Mouse (Mus musculus) midbrain, embryonic 12.5 days (tissue): ENCODE measurements around the gene Ngp. TPM values are rescaled to one million over a fixed set of nuclear protein-coding genes. Genes with fewer than 3 reads are reported as not detected.

Experiments
- ATAC-seq: fragments of 200-750 bp; cut with Nextera tagmentation; 2 replicates; pipeline ENCODE4 v1.8.0; 2017; ENCODE audit warnings: low read depth, moderate TSS enrichment, moderate library complexity; ENCODE audit not compliant: low FRiP score
- H3K27ac ChIP-seq: fragments of 300-500 bp; sonication (generic); replicated peaks from 2 replicates; pipeline ENCODE4 v1.5.1; 2016; ENCODE audit warnings: mild to moderate bottlenecking
- H3K27me3 ChIP-seq: fragments of 300-500 bp; sonication (generic); 2 replicates; pipeline ENCODE4 v1.6.1; 2016; ENCODE audit warnings: mild to moderate bottlenecking
- H3K36me3 ChIP-seq: fragments of 300-500 bp; sonication (generic); 2 replicates; pipeline ENCODE4 v1.6.1; 2016
- H3K4me1 ChIP-seq: fragments of 300-500 bp; sonication (generic); 2 replicates; pipeline ENCODE4 v1.6.1; 2016
- H3K4me2 ChIP-seq: fragments of 300-500 bp; sonication (generic); replicated peaks from 2 replicates; pipeline ENCODE4 v1.6.1; 2016; ENCODE audit warnings: mild to moderate bottlenecking, moderate library complexity
- H3K4me3 ChIP-seq: fragments of 300-500 bp; sonication (generic); 2 replicates; pipeline ENCODE4 v1.5.1; 2016; ENCODE audit warnings: mild to moderate bottlenecking
- H3K9ac ChIP-seq: fragments of 300-500 bp; sonication (generic); replicated peaks from 2 replicates; pipeline ENCODE4 v1.6.1; 2016; ENCODE audit warnings: mild to moderate bottlenecking, moderate library complexity
- H3K9me3 ChIP-seq: fragments of 300-500 bp; sonication (generic); 2 replicates; pipeline ENCODE4 v1.6.1; 2016; ENCODE audit warnings: mild to moderate bottlenecking
- WGBS: fragments of 180-500 bp; shearing (Covaris S2); methylation state at CpG from one replicate; pipeline ENCODE4 v1.1.7; 2016; 5-methylcytosine and 5-hydroxymethylcytosine counted together
- polyA plus RNA-seq: library from polyadenylated mRNA; unstranded; fragments of >200 nt; fragmentation: Nextera tagmentation; extraction: Ambion mirVana; gene quantifications from 2 replicates; pipeline ENCODE4 v1.2.1, GENCODE M21; 2016

Ngp gene
- polyA plus RNA-seq, 1 experiment from 2014 or later, result 1.1 TPM

DNA sequence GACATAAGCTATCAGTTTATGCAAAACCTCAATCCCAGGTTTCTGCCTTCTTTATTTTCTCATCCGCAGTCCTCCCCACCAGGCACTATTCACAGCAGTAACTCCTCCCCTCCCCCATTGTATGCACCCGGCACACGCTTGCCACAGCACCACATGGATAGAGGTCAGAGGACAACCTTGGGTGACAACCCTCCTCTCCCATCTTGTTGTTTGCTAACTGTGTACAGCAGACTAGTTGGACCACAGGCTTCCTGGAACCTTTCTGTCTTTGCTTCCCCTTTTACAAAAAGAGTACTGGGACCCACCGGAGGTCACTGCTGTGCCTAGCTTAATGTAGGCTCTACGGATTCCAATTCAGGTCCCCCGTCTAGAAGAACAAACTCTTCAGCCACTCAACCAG lies 21.0 kb downstream of the Ngp start:
- no peak for ATAC-seq
- Histone ChIP-seq H3K36me3 (peaks cover 30% of the 10 kb centered on the region), H3K9me3 (no peaks in the 10 kb centered on the region), H3K27ac (no peak overlapping the region), H3K4me2 (no peak overlapping the region), H3K4me1 (no peaks in the 10 kb centered on the region), H3K9ac (no peak overlapping the region), H3K27me3 (no peaks in the 10 kb centered on the region), H3K4me3 (no peak overlapping the region)
- 93% methylated on average over 6 of the region's 6 CpGs for WGBS

DNA sequence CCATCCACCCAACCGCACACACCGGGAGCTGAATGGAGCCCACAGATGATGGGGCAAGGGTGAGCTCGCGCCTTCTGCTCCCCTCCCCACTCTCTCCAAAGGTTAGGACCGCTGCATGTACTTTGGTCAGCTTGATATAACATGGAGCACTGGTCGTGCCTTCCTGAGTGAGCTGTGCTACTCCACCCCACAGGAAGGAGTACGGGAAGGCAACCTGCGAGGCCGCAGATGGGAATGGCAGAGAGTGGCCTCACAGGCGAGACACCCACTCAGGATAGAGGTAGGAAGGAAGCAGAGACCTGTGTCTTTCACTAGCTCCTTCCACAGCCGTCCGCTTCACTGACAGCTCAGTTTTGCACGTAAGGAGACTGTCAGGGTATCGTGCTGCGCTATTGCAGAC lies 28.8 kb downstream of the Ngp start:
- WGBS, result 82% methylated on average over 15 of the region's 15 CpGs
- peaks cover 3% of the 10 kb centered on the region; the same call in 1 of the 2 replicates for H3K4me1 ChIP-seq

GRCm38 (mm10) chr9:110448857-110449617 lies 29.5 kb downstream of the Ngp start:
- ATAC-seq, result peak; percentile 68
- peaks cover 3% of the 10 kb centered on the region; the same call in 1 of the 2 replicates for H3K4me1 ChIP-seq
- H3K4me2 ChIP-seq, result no peak overlapping the region
- H3K9me3 ChIP-seq, result no peaks in the 10 kb centered on the region
- no peak overlapping the region for H3K27ac ChIP-seq
- no peak overlapping the region for H3K4me3 ChIP-seq
- H3K27me3 ChIP-seq, result no peaks in the 10 kb centered on the region
- WGBS, result 26% methylated on average over 11 of the region's 11 CpGs
- H3K36me3 ChIP-seq, result peaks cover 13% of the 10 kb centered on the region
- H3K9ac ChIP-seq, result no peak overlapping the region

More for the DNA sequence above, 28.8 kb downstream of the Ngp start:
- Histone ChIP-seq H3K27me3 (no peaks in the 10 kb centered on the region), H3K9ac (no peak overlapping the region), H3K9me3 (no peaks in the 10 kb centered on the region), H3K4me3 (no peak overlapping the region), H3K4me2 (no peak overlapping the region), H3K36me3 (peaks cover 17% of the 10 kb centered on the region), H3K27ac (no peak overlapping the region)
- no peak for ATAC-seq

GRCm38 (mm10) chr9:110452523-110452922 lies 33.0 kb downstream of the Ngp start:
- Histone ChIP-seq H3K36me3 (peaks cover 9% of the 10 kb centered on the region), H3K9me3 (no peaks in the 10 kb centered on the region), H3K27ac (no peak overlapping the region), H3K4me3 (no peak overlapping the region), H3K4me2 (no peak overlapping the region), H3K4me1 (peaks cover 3% of the 10 kb centered on the region; the same call in 1 of the 2 replicates), H3K9ac (no peak overlapping the region), H3K27me3 (no peaks in the 10 kb centered on the region)
- 86% methylated on average over 3 of the region's 3 CpGs for WGBS
- no peak for ATAC-seq

DNA sequence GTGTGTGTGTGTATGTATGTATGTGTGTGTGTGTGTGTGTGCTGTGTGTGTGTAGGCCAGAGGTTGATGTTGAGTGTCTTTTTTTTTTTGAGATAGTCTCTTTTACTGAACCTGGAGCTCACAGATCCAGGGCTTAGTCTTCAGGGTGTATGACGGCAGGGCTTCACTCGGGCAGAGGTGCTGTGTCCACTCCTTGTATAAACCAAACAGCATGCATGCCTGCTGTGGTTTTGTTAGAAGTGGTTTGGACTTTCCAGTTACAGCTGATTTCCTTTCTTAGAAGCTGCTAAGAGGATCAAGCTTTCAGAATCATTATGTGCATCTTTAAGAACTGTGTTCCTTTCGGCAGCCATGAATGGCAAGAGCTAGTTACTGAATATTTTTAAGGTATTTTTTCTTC lies 38.4 kb downstream of the Ngp start:
- H3K4me3 ChIP-seq, result no peak overlapping the region
- WGBS, result 70% methylated on average over 3 of the region's 3 CpGs

DNA sequence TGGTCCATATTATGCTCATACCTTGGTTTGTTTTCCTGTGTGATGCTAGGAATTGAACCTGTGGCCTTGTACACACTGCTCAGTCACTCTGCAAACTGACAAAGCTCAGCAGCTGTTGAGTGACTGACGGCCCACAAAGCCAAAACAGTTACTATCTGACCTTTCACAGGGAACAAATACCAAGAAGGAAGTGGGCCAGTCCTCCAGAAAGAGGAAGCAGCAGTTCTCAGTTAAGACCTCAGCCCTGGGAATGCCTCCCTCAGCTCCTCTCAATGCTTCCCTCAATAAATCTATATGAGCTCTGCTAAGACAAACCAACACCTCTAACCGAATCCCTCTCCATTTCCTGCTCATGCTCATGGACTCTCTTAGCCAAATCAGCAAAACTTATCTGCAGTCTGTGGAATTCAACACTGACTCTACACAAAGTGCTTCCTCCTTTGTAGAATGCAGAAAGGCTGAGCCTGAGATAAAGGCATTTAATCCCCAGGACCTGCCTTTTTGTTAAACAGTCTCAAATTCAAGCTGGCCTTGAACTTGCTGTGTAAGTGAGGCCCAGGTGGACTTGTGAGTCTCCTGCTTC lies 39.7 kb downstream of the Ngp start:
- H3K9me3 ChIP-seq, result no peaks in the 10 kb centered on the region
- WGBS, result 75% methylated on average over 2 of the region's 2 CpGs
- no peak overlapping the region for H3K4me2 ChIP-seq
- no peaks in the 10 kb centered on the region for H3K4me1 ChIP-seq
- no peak overlapping the region for H3K4me3 ChIP-seq
- no peak overlapping the region for H3K27ac ChIP-seq
- no peaks in the 10 kb centered on the region for H3K27me3 ChIP-seq
- ATAC-seq, result no peak
- no peak overlapping the region for H3K9ac ChIP-seq
- H3K36me3 ChIP-seq, result peaks cover 4% of the 10 kb centered on the region

More for the DNA sequence above, 38.4 kb downstream of the Ngp start:
- H3K4me1 ChIP-seq, result no peaks in the 10 kb centered on the region
- no peak overlapping the region for H3K9ac ChIP-seq
- no peak overlapping the region for H3K4me2 ChIP-seq
- no peak for ATAC-seq
- no peak overlapping the region for H3K27ac ChIP-seq
- H3K27me3 ChIP-seq, result no peaks in the 10 kb centered on the region
- peaks cover 4% of the 10 kb centered on the region for H3K36me3 ChIP-seq
- H3K9me3 ChIP-seq, result no peaks in the 10 kb centered on the region

GRCm38 (mm10) chr9:110460884-110461815 lies 41.6 kb downstream of the Ngp start:
- no peaks in the 10 kb centered on the region for H3K9me3 ChIP-seq
- H3K27me3 ChIP-seq, result no peaks in the 10 kb centered on the region
- no peak overlapping the region for H3K4me2 ChIP-seq
- no peak for ATAC-seq
- no peak overlapping the region for H3K27ac ChIP-seq
- 90% methylated on average over 18 of the region's 18 CpGs for WGBS
- no peaks in the 10 kb centered on the region for H3K36me3 ChIP-seq
- no peak overlapping the region for H3K9ac ChIP-seq
- H3K4me3 ChIP-seq, result no peak overlapping the region
- H3K4me1 ChIP-seq, result no peaks in the 10 kb centered on the region

- H3K36me3 ChIP-seq, result no peaks in the 10 kb centered on the region
- no peak overlapping the region for H3K4me3 ChIP-seq
- no peaks in the 10 kb centered on the region for H3K9me3 ChIP-seq
- H3K4me2 ChIP-seq, result no peak overlapping the region
- H3K27me3 ChIP-seq, result no peaks in the 10 kb centered on the region
- no peak overlapping the region for H3K9ac ChIP-seq
- WGBS, result 80% methylated on average over 7 of the region's 7 CpGs
- H3K27ac ChIP-seq, result no peak overlapping the region
- ATAC-seq, result no peak
- H3K4me1 ChIP-seq, result no peaks in the 10 kb centered on the region
Observed at GRCm38 (mm10) chr9:110462321-110462720, 42.8 kb downstream of the Ngp start.

- WGBS, result 92% methylated on average over 6 of the region's 6 CpGs
- Histone ChIP-seq H3K9ac (no peak overlapping the region), H3K9me3 (no peaks in the 10 kb centered on the region), H3K4me2 (no peak overlapping the region), H3K27ac (no peak overlapping the region), H3K4me1 (no peaks in the 10 kb centered on the region; the same call in 1 of the 2 replicates), H3K36me3 (no peaks in the 10 kb centered on the region), H3K27me3 (no peaks in the 10 kb centered on the region), H3K4me3 (no peak overlapping the region)
- ATAC-seq, result no peak
Observed at GRCm38 (mm10) chr9:110463983-110464591, 44.5 kb downstream of the Ngp start.

DNA sequence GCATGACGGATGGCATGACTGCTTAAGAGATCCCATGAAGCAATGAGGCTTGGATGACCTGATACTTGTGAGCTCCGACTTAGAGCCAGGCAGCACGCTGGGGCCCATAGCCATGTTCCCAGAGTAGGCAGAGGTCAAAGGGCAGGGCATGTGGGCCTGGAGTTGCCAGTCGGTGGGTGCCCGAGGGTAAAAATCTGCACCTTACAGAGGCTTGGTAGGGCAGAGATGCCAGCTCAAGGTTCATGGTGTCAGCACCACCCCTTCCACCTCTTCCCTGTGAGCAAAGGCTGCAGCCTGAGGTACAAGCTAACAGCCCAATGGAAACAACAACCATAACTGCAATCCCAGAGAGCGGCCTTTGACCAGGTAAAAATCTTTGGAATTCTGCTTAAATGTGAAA lies 45.8 kb downstream of the Ngp start:
- H3K27me3 ChIP-seq, result no peaks in the 10 kb centered on the region
- no peak overlapping the region for H3K9ac ChIP-seq
- WGBS, result 95% methylated on average over 6 of the region's 6 CpGs
- no peak for ATAC-seq
- no peak overlapping the region for H3K4me3 ChIP-seq
- H3K4me2 ChIP-seq, result no peak overlapping the region
- no peaks in the 10 kb centered on the region for H3K36me3 ChIP-seq
- no peak overlapping the region for H3K27ac ChIP-seq
- H3K9me3 ChIP-seq, result no peaks in the 10 kb centered on the region
- no peaks in the 10 kb centered on the region; the same call in 1 of the 2 replicates for H3K4me1 ChIP-seq

DNA sequence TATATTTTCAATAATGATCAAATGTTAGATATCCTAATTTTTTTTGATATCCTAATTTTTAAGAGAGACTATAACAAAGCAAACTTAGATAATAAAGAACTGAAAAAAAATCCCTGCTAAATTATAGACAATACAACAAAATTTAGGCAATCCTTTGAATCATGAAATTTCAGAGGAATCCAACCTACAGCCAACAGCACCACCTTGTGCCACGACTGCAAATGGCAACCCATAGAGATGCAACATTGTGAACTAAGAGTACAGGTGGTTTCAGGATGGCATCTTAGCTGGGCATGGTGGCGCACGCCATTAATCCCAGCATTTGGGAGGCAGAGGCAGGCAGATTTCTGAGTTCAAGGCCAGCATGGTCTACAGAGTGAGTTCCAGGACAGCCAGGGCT lies 46.6 kb downstream of the Ngp start:
- Histone ChIP-seq H3K9ac (no peak overlapping the region), H3K27ac (no peak overlapping the region), H3K4me3 (no peak overlapping the region), H3K4me1 (no peaks in the 10 kb centered on the region; the same call in 1 of the 2 replicates), H3K4me2 (no peak overlapping the region), H3K9me3 (no peaks in the 10 kb centered on the region), H3K27me3 (no peaks in the 10 kb centered on the region), H3K36me3 (no peaks in the 10 kb centered on the region)
- ATAC-seq, result no peak
- 90% methylated on average over 3 of the region's 3 CpGs for WGBS
